Mouse (Mus musculus): ENCODE measurements around the gene Frmd7. TPM values are rescaled to one million over a fixed set of nuclear protein-coding genes. Genes with fewer than 3 reads are reported as not detected.

The Frmd7 gene
- total and polyA plus RNA-seq, 3 experiments: not detected

GRCm38 (mm10) chrX:50909915-50910314 is 32.6 kb downstream of the Frmd7 start:
- no peak for DNase-seq (ENCODE audit: low spot score)
- H3K27me3 ChIP-seq (ENCODE audit: insufficient read depth, low read length): peaks cover 5% of the 10 kb centered on the region; the same call in 1 of the 2 replicates
- TF ChIP-seq CTCF (IDR thresholded peaks at IDR 0.05; ENCODE audit: low read depth, low read length): no peak
- no peak for TF ChIP-seq POLR2AphosphoS5 (IDR thresholded peaks at IDR 0.05; ENCODE audit: insufficient replicate concordance, low read depth, low read length)
- TF ChIP-seq GATA2 (IDR thresholded peaks at IDR 0.05; ENCODE audit: borderline replicate concordance, low read depth, low read length): no peak
- TF ChIP-seq GATA1 (IDR thresholded peaks at IDR 0.05; ENCODE audit: borderline replicate concordance, low read length): no peak
- no peak for TF ChIP-seq TAL1 (conservative IDR thresholded peaks at IDR 0.05; ENCODE audit: low read depth, low read length)
- no peak for ATAC-seq (ENCODE audit: extremely low read depth, insufficient number of reproducible peaks, low FRiP score, poor library complexity, severe bottlenecking)
- H3K9me3 ChIP-seq (replicated peaks): no peaks in the 10 kb centered on the region
- no peaks in the 10 kb centered on the region for H3K36me3 ChIP-seq (replicated peaks)
- no peak overlapping the region for H3K4me3 ChIP-seq (ENCODE audit: low read depth, low read length)
- H3K4me1 ChIP-seq (ENCODE audit: insufficient read depth, low read depth, low read length): no peaks in the 10 kb centered on the region

DNA sequence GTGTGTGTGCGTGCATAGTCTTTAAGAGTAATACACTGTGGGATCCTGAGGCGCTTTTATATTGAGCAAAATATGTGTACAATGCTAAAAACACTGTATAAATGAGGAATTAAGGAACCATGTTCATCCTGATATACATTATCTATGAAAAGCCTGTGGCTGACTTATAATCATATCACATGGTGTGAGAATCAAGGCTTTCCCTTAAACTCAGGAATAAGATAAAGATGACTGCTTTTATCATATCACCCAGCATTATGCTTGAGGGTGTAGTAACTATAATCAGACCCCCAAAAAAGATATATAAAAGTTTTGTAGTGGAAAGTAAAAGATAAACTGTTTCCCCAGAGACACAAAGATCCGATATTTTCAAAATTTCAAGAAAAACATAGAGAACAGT is 39.0 kb downstream of the Frmd7 start:
- H3K27me3 ChIP-seq (ENCODE audit: insufficient read depth, low read length): no peaks in the 10 kb centered on the region
- no peak overlapping the region for H3K4me3 ChIP-seq (ENCODE audit: low read depth, low read length)
- H3K4me1 ChIP-seq (ENCODE audit: insufficient read depth, low read depth, low read length): no peaks in the 10 kb centered on the region
- no peaks in the 10 kb centered on the region for H3K9me3 ChIP-seq (replicated peaks)
- H3K36me3 ChIP-seq (replicated peaks): no peaks in the 10 kb centered on the region
- DNase-seq (ENCODE audit: low spot score) (no peak), ATAC-seq (ENCODE audit: extremely low read depth, insufficient number of reproducible peaks, low FRiP score, poor library complexity, severe bottlenecking) (no peak)
- no peak for TF ChIP-seq GATA1 (IDR thresholded peaks at IDR 0.05; ENCODE audit: borderline replicate concordance, low read length)
- TF ChIP-seq GATA2 (IDR thresholded peaks at IDR 0.05; ENCODE audit: borderline replicate concordance, low read depth, low read length): no peak
- TF ChIP-seq CTCF (IDR thresholded peaks at IDR 0.05; ENCODE audit: low read depth, low read length): no peak
- no peak for TF ChIP-seq TAL1 (conservative IDR thresholded peaks at IDR 0.05; ENCODE audit: low read depth, low read length)
- no peak for TF ChIP-seq POLR2AphosphoS5 (IDR thresholded peaks at IDR 0.05; ENCODE audit: insufficient replicate concordance, low read depth, low read length)

DNA sequence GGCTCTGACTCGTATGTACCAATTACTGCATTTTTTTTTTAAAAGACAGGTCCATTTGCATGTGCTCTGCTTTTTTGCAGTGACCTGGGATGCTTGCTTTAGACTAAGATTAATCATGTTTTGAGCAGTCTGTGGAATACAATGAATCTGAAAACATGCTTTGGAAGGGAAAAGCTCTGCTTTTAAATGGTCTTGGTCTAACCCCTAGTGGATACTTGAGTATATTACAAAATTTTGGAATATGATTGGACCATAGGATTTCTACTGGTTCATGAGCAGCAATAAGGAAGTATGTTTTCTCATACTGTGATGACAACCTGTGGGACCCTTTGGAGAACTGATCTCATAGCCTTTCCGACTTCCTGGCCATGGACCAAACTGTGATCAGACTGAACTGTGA is 54.5 kb downstream of the Frmd7 start:
- Histone ChIP-seq H3K36me3 (replicated peaks) (no peaks in the 10 kb centered on the region), H3K27me3 (ENCODE audit: insufficient read depth, low read length) (no peaks in the 10 kb centered on the region), H3K4me3 (ENCODE audit: low read depth, low read length) (no peak overlapping the region), H3K9me3 (replicated peaks) (no peaks in the 10 kb centered on the region), H3K4me1 (ENCODE audit: insufficient read depth, low read depth, low read length) (no peaks in the 10 kb centered on the region)
- no peak for ATAC-seq (ENCODE audit: extremely low read depth, insufficient number of reproducible peaks, low FRiP score, poor library complexity, severe bottlenecking)
- no peak for TF ChIP-seq GATA2 (IDR thresholded peaks at IDR 0.05; ENCODE audit: borderline replicate concordance, low read depth, low read length)
- no peak for TF ChIP-seq CTCF (IDR thresholded peaks at IDR 0.05; ENCODE audit: low read depth, low read length)
- no peak for TF ChIP-seq POLR2AphosphoS5 (IDR thresholded peaks at IDR 0.05; ENCODE audit: insufficient replicate concordance, low read depth, low read length)
- DNase-seq (ENCODE audit: low spot score): no peak

DNA sequence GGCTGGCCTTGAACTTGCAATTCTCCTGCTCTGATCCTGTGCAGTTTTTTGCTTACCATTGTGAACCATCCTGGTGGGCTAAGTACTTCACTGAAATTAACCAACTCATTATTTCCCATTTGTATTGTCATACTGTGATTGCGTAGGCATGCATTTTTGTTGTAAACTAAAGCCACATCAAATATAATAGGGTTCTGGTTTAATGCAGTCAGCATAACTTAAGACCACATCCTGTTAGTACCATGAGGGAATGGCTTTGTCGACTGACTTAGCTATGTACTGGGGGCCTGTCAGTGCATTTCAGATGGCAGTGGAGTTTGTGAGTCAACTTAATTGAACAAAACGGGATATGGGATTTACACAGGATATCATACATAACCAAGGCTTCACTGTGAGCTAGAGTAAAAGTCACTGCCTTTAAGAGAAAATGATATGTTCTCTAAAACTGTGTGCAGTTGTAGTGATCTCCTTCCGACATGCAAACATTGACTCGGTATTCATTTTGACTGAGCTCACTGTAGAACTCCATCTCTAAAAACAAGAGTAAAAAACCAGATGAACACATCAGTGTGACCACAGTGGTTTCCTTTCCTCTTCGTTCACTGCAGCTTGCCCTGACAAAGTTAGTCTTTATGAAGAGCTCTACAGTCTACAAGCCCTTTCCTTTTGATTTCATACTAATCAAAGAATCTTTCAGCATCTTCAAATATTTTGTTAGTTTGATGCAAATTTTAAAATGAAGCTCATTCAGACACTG is 68.1 kb downstream of the Frmd7 start:
- Histone ChIP-seq H3K4me3 (ENCODE audit: low read depth, low read length) (no peak overlapping the region), H3K4me1 (ENCODE audit: insufficient read depth, low read depth, low read length) (no peaks in the 10 kb centered on the region), H3K27me3 (ENCODE audit: insufficient read depth, low read length) (no peaks in the 10 kb centered on the region), H3K36me3 (replicated peaks) (no peaks in the 10 kb centered on the region), H3K9me3 (replicated peaks) (no peaks in the 10 kb centered on the region)
- TF ChIP-seq GATA1 (IDR thresholded peaks at IDR 0.05; ENCODE audit: borderline replicate concordance, low read length): no peak
- no peak for TF ChIP-seq TAL1 (conservative IDR thresholded peaks at IDR 0.05; ENCODE audit: low read depth, low read length)
- TF ChIP-seq CTCF (IDR thresholded peaks at IDR 0.05; ENCODE audit: low read depth, low read length): no peak
- TF ChIP-seq GATA2 (IDR thresholded peaks at IDR 0.05; ENCODE audit: borderline replicate concordance, low read depth, low read length): no peak
- TF ChIP-seq POLR2AphosphoS5 (IDR thresholded peaks at IDR 0.05; ENCODE audit: insufficient replicate concordance, low read depth, low read length): no peak
- no peak for DNase-seq (ENCODE audit: low spot score)
- no peak for ATAC-seq (ENCODE audit: extremely low read depth, insufficient number of reproducible peaks, low FRiP score, poor library complexity, severe bottlenecking)

- Histone ChIP-seq H3K36me3 (replicated peaks) (no peaks in the 10 kb centered on the region), H3K4me3 (ENCODE audit: low read depth, low read length) (no peak overlapping the region), H3K27me3 (ENCODE audit: insufficient read depth, low read length) (no peaks in the 10 kb centered on the region), H3K9me3 (replicated peaks) (no peaks in the 10 kb centered on the region), H3K4me1 (ENCODE audit: insufficient read depth, low read depth, low read length) (no peaks in the 10 kb centered on the region)
- no peak for ATAC-seq (ENCODE audit: extremely low read depth, insufficient number of reproducible peaks, low FRiP score, poor library complexity, severe bottlenecking)
- DNase-seq (ENCODE audit: low spot score): no peak
- TF ChIP-seq GATA2 (IDR thresholded peaks at IDR 0.05; ENCODE audit: borderline replicate concordance, low read depth, low read length): no peak
- no peak for TF ChIP-seq TAL1 (conservative IDR thresholded peaks at IDR 0.05; ENCODE audit: low read depth, low read length)
- no peak for TF ChIP-seq GATA1 (IDR thresholded peaks at IDR 0.05; ENCODE audit: borderline replicate concordance, low read length)
- TF ChIP-seq CTCF (IDR thresholded peaks at IDR 0.05; ENCODE audit: low read depth, low read length): no peak
- no peak for TF ChIP-seq POLR2AphosphoS5 (IDR thresholded peaks at IDR 0.05; ENCODE audit: insufficient replicate concordance, low read depth, low read length)
Measured at GRCm38 (mm10) chrX:50864734-50865133, 77.8 kb downstream of the Frmd7 start.

DNA sequence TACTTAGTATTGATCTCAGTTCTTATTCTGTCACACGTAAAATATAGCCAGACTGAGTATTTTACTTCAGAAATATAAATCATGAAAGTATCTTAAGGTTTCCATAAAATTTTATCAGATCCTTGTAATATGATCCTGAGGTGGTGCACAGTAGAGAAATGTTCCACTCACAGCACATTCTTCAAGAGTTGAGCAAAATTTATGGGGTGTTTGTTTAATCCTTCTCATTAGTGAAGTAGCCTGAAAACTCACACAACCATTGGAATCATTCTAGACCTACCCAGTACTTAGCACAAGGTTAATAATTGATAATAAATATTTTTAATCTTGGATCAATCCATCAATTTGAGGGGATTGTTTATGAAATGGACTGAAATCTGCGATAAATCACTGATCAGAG is 78.7 kb downstream of the Frmd7 start:
- TF ChIP-seq GATA1 (IDR thresholded peaks at IDR 0.05; ENCODE audit: borderline replicate concordance, low read length) (no peak), GATA2 (IDR thresholded peaks at IDR 0.05; ENCODE audit: borderline replicate concordance, low read depth, low read length) (no peak), CTCF (IDR thresholded peaks at IDR 0.05; ENCODE audit: low read depth, low read length) (no peak), TAL1 (conservative IDR thresholded peaks at IDR 0.05; ENCODE audit: low read depth, low read length) (no peak), POLR2AphosphoS5 (IDR thresholded peaks at IDR 0.05; ENCODE audit: insufficient replicate concordance, low read depth, low read length) (no peak)
- no peak overlapping the region for H3K4me3 ChIP-seq (ENCODE audit: low read depth, low read length)
- DNase-seq (ENCODE audit: low spot score): no peak
- H3K27me3 ChIP-seq (ENCODE audit: insufficient read depth, low read length): no peaks in the 10 kb centered on the region
- H3K36me3 ChIP-seq (replicated peaks): no peaks in the 10 kb centered on the region
- no peaks in the 10 kb centered on the region for H3K4me1 ChIP-seq (ENCODE audit: insufficient read depth, low read depth, low read length)
- no peak for ATAC-seq (ENCODE audit: extremely low read depth, insufficient number of reproducible peaks, low FRiP score, poor library complexity, severe bottlenecking)
- H3K9me3 ChIP-seq (replicated peaks): no peaks in the 10 kb centered on the region

Data from G1E (cell line).